Mouse (Mus musculus) E14TG2a.4 (cell line): ENCODE data around the gene Fabp3.

Experiments
- H3K27me3 ChIP-seq: 2 replicates; pipeline ENCODE4 v1.6.1; 2014; ENCODE audit warnings: low read length, control low read depth; ENCODE audit not compliant: insufficient read depth
- H3K36me3 ChIP-seq: 2 replicates; pipeline ENCODE4 v1.6.1; 2014; ENCODE audit warnings: low read length, control low read depth; ENCODE audit not compliant: insufficient read depth
- H3K4me1 ChIP-seq: replicated peaks from 2 replicates; pipeline ENCODE4 v1.6.1; 2014; ENCODE audit warnings: low read depth, low read length, control low read depth
- H3K4me3 ChIP-seq: replicated peaks from 2 replicates; pipeline ENCODE4 v1.5.1; 2014; ENCODE audit warnings: mild to moderate bottlenecking, low read length
- H3K9me3 ChIP-seq: 2 replicates; pipeline ENCODE4 v1.6.1; 2014; ENCODE audit warnings: low read length, control low read depth
- CTCF ChIP-seq: conservative IDR thresholded peaks from 2 replicates; pipeline ENCODE4 v1.5.1; 2014; ENCODE audit warnings: low read length
- NANOG ChIP-seq: IDR thresholded peaks from 2 replicates; pipeline ENCODE4 v1.6.1; 2014; ENCODE audit warnings: borderline replicate concordance, low read length, mixed read lengths
- POU5F1 ChIP-seq: IDR thresholded peaks from 2 replicates; pipeline ENCODE4 v1.6.1; 2014; ENCODE audit warnings: low read length, borderline replicate concordance

The Fabp3 gene

GRCm38 (mm10) chr4:130298877-130299628 lies 9.3 kb upstream of the Fabp3 start:
- TF ChIP-seq CTCF: no peak
- TF ChIP-seq NANOG: no peak
- TF ChIP-seq POU5F1: no peak
- peaks cover 94% of the 10 kb centered on the region for H3K4me1 ChIP-seq
- H3K4me3 ChIP-seq: peak overlapping the region; percentile 66
- no peaks in the 10 kb centered on the region for H3K36me3 ChIP-seq
- H3K27me3 ChIP-seq: peaks cover 19% of the 10 kb centered on the region
- H3K9me3 ChIP-seq: no peaks in the 10 kb centered on the region

GRCm38 (mm10) chr4:130299629-130300018 lies 8.8 kb upstream of the Fabp3 start:
- no peaks in the 10 kb centered on the region for H3K9me3 ChIP-seq
- H3K36me3 ChIP-seq: no peaks in the 10 kb centered on the region
- H3K27me3 ChIP-seq: peaks cover 19% of the 10 kb centered on the region
- H3K4me3 ChIP-seq: peak overlapping the region; percentile 66
- TF ChIP-seq CTCF: no peak
- no peak for TF ChIP-seq POU5F1
- H3K4me1 ChIP-seq: peaks cover 97% of the 10 kb centered on the region

GRCm38 (mm10) chr4:130302285-130302870 lies 6.0 kb upstream of the Fabp3 start:
- H3K4me1 ChIP-seq: peaks cover 98% of the 10 kb centered on the region
- TF ChIP-seq CTCF (no peak), POU5F1 (no peak), NANOG (no peak)
- H3K4me3 ChIP-seq: no peak overlapping the region
- no peaks in the 10 kb centered on the region for H3K9me3 ChIP-seq
- peaks cover 19% of the 10 kb centered on the region for H3K27me3 ChIP-seq
- no peaks in the 10 kb centered on the region for H3K36me3 ChIP-seq

- Histone ChIP-seq H3K27me3 (peaks cover 35% of the 10 kb centered on the region), H3K9me3 (no peaks in the 10 kb centered on the region), H3K4me1 (peaks cover 97% of the 10 kb centered on the region), H3K36me3 (no peaks in the 10 kb centered on the region), H3K4me3 (peak overlapping the region; percentile 37; the same call in 1 of the 2 replicates)
- TF ChIP-seq NANOG (no peak), POU5F1 (no peak), CTCF (no peak)
Observed at GRCm38 (mm10) chr4:130304746-130305145, 3.6 kb upstream of the Fabp3 start.

GRCm38 (mm10) chr4:130306796-130307630 lies 1.4 kb upstream of the Fabp3 start:
- H3K27me3 ChIP-seq: peaks cover 27% of the 10 kb centered on the region
- H3K4me3 ChIP-seq: peak overlapping the region; percentile 86
- no peaks in the 10 kb centered on the region for H3K9me3 ChIP-seq
- TF ChIP-seq POU5F1: no peak
- TF ChIP-seq NANOG: no peak
- peaks cover 22% of the 10 kb centered on the region for H3K36me3 ChIP-seq
- H3K4me1 ChIP-seq: peaks cover 97% of the 10 kb centered on the region

- Histone ChIP-seq H3K4me1 (peaks cover 96% of the 10 kb centered on the region), H3K27me3 (peaks cover 27% of the 10 kb centered on the region), H3K36me3 (peaks cover 31% of the 10 kb centered on the region), H3K9me3 (no peaks in the 10 kb centered on the region), H3K4me3 (peak overlapping the region; percentile 86)
- TF ChIP-seq CTCF (no peak), POU5F1 (no peak), NANOG (no peak)
Observed at GRCm38 (mm10) chr4:130307851-130308230, 554 bp upstream of the Fabp3 start.

- no peaks in the 10 kb centered on the region for H3K9me3 ChIP-seq
- H3K4me3 ChIP-seq: peak overlapping the region; percentile 86
- H3K36me3 ChIP-seq: peaks cover 45% of the 10 kb centered on the region
Observed at GRCm38 (mm10) chr4:130309254-130309653, 859 bp downstream of the Fabp3 start.

GRCm38 (mm10) chr4:130312526-130312925 lies 4.1 kb downstream of the Fabp3 start:
- Histone ChIP-seq H3K4me3 (no peak overlapping the region), H3K4me1 (peaks cover 91% of the 10 kb centered on the region), H3K9me3 (no peaks in the 10 kb centered on the region), H3K36me3 (peaks cover 78% of the 10 kb centered on the region), H3K27me3 (peaks cover 23% of the 10 kb centered on the region)
- TF ChIP-seq CTCF (no peak), POU5F1 (no peak), NANOG (no peak)

More at GRCm38 (mm10) chr4:130309254-130309653, 859 bp downstream of the Fabp3 start:
- peaks cover 93% of the 10 kb centered on the region for H3K4me1 ChIP-seq
- peaks cover 27% of the 10 kb centered on the region for H3K27me3 ChIP-seq
- no peak for TF ChIP-seq CTCF

- TF ChIP-seq POU5F1: no peak
- TF ChIP-seq NANOG: no peak
- no peak for TF ChIP-seq CTCF
- H3K4me3 ChIP-seq: no peak overlapping the region
- peaks cover 18% of the 10 kb centered on the region for H3K27me3 ChIP-seq
- H3K4me1 ChIP-seq: peaks cover 93% of the 10 kb centered on the region
- H3K36me3 ChIP-seq: peaks cover 88% of the 10 kb centered on the region
- no peaks in the 10 kb centered on the region for H3K9me3 ChIP-seq
Observed at GRCm38 (mm10) chr4:130313552-130313951, 5.2 kb downstream of the Fabp3 start.
